Mouse (Mus musculus): ENCODE data around the gene Tmod4.
A peak's percentile ranks its signal among the peaks of the same experiment; 100 is the strongest.
"Not testable (repeated sequence)": the region's sequence is repeated elsewhere in the genome, so short reads cannot be mapped to it uniquely, and the experiment has no call there.

Gene Tmod4

DNA sequence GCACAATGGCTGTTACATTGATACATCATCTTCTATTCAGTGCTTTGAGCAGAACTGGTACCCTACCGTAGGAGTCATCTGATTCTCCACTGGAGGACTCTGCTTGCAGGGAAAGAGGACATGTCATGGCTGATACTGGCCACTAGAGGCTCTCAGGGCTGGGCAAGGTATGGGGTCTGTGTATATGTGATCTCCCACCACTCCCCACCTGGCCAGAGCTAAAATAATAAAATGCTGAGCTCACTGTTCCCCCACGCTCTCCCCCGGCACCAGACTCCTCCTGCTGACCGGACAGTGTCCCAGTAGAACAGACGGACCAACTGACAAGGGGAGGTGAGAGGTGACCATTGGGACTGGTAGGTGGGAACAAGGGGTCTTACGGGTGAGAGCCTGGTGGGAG, at the start of gene Tmod4:
Gene Tmod4, plus strand, starts transcription at position 231 of the 400 bp plus-strand sequence.
- no peak for DNase-seq

DNA sequence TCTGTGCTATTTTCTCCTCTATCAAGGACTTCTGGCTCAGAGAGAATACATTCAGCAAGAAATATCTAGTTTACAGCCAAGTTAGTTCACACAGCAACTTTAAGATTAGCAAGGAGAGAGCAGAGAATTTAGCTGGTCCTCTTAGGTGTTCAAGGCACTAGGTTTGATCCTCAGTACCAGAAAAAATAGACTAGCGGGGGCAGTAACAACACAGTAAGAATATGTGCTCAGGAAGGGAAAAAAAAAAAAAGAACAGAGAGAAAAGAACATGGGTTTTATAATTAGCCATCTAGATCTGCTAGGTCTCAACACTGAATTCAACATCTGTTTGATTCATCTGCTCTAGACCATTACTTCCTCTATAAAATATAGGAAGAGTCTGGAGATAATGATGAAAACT, 36.2 kb upstream of the Tmod4 start:
- DNase-seq: no peak

DNA sequence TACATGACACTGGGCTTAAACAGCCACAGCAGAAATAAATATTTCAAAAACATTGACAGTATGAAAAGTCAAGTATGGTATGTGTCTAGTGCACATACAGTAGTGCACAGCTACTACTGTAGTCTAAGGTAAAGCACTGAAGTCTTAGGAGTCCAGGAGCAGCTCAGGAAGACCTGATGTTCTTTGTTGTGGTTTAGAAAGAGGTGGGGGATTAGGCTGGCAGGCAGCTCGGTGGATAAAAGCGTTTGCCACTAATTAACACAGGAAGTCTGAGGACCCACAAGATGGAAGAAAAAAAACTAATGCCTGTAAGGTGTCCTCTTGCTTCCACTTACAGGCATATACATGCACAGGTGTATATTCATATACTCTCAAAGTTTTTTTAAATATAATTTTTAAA, 23.4 kb upstream of the Tmod4 start:
- no peak for DNase-seq

DNA sequence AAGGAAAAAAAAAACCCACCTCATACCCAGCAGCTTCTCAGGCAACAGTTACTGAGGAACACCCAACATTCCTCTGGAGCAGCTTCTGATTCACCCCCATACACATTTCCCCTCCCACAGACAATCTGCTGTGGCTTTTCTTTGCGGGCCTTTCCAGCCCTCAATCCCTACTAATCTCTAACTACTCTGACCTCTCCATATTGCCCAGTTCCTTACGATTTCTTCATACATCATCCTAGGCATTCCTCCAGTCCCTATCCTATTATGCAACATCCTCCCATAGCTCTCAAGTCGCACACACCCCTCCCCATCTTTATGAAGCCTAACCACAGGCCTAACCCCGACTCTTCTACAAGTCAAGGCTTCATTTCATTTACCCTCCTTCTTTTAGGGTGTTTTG, 19.2 kb upstream of the Tmod4 start:
- DNase-seq: no peak

DNA sequence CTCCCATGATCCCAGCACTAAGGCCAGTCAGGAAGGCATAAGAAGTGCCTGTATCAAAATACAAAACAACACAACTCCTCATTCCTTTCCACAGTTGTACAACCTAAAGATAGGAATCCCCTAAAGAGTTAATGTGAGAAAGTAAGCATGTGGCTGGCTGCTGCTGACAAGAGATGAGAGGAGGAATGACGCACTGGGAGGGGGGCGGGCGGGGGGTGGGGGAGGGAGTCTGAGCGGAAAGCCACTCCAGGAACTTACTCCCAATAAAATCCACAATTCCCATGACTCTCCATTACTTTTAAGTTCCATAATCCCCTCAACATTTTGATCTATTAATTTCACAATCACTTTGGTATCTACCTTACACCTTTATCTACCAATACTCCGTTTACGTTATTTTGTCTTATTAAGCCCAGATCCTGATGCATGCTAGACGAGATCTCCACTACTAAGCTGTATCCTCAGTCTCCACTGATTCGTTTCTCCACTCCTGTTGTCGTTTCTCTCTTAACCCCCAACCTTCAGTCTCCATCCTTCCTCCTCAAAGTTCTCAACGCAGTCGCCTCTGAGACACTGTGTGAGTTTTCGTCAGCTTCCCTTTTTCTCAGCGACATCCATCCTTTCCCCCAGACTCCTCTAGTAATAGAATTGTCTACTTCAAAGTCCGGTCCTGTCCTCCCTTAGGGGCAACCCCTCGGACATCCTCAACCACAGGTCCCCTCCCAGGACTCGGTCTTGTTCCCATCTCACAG, 18.5 kb upstream of the Tmod4 start:
- DNase-seq: no peak

DNA sequence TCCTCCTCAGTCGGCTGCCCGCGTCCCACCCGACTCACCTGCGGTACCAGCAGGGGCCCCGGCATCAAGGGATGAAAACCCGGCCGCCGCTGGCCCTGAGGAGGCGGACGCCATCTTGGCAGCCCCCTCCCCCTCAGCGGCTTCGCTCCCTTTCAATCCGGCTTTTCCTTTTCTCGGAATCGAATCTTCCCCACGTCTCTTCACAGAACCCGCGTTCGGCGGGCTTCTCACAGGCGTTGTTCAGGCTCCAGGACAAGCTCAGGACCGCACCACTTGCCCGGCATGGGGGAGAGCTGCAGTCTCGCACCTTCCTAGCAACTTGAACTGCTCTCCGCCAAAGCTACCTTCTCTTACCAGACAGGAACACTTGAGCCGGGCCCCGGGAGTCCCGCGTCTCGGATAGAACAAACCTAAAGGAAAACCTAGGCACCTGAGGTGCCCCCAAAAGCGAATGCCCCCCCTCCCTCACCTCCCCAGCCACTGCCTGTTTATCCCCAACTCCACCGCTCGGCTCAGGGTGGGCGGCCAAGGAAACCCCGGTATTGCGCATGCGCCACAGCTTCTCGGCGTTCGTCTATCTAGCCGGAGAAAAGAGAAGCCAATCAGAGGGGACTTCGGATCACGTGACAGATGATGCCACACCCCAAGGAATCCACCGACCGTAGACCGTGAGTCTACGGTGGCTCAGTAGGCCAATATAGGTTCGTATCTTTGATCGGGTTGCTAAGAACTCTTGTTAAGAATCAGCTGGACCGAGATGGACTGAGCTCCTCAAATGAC, 17.7 kb upstream of the Tmod4 start, which contains the start of gene Pip5k1a:
Gene Pip5k1a, minus strand, starts transcription at position 593 of the 780 bp plus-strand sequence.
- DNase-seq: peak; percentile 96

DNA sequence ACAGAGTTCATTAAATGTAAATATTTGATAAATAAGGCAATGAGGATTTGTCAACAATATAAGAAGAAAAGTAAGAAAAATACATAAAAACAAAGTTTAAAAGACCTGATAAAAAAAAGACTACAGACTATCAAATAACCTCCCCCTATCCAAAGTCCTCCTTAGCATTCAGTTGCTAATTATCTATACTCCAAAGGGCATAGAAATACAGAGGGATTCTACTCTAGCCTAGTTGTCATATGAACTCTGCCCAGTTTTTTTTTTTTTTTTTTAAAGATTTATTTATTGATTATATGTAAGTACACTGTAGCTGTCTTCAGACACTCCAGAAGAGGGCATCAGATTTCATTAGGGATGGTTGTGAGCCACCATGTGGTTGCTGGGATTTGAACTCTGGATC, 17.0 kb upstream of the Tmod4 start:
- not testable (repeated sequence) for DNase-seq

DNA sequence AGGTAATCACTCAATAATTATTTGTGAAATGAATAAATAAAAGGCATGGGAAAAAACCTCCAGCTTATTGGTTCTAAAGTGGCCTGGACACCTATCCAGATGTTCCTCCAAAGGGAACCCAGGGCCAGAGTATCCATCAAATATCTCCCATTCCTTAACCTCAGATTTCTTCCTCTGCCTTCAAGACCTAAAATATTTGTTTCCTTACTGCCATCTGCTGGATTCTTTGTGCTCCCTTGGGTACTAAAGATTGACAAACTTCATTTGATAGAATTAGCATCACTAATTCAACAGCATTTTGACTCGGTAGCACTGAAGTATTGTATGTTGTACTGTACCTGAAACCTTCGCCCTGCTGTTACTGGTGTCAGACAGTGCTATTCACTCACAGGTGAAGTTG, 16.4 kb upstream of the Tmod4 start:
- no peak for DNase-seq

DNA sequence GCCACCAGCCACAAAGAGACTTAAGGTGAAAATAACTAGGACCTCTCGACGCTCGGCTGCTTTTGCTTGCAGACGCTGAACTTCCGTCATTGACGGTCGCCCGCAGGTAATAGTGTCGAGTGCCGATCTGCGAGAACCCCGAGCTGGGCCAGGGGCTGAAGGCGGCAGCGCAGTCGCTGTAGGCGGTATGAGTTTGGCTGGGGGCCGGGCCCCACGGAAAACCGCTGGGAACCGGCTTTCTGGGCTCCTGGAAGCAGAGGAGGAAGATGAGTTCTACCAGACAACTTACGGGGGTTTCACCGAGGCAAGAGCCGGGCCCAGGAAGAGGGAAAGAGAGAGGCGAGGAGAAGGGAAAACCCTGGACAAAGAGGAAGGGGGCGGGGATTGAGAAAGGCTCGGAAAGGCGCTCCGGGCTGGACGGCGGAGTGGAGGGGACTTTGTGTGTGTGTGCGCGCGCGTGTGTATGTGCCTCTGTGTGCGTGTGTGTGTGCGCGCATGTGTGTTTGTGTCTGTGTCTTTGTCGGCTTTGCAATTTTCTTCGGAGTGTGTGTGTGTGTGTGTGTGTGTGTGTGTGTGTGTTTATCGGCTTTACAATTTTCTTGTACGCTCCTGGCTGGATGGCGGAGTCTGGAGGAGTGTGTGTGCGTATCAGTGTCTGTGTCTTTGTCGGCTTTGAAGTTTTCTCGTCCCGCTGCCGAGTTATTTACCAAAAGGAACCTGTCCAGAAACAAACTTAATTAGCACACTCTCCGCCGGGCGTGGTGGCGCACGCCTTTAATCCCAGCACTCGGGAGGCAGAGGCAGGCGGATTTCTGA, 13.2 kb upstream of the Tmod4 start, which contains the start of gene Vps72:
Gene Vps72, plus strand, starts transcription at position 112 of the 816 bp plus-strand sequence.
- peak; percentile 86 for DNase-seq

DNA sequence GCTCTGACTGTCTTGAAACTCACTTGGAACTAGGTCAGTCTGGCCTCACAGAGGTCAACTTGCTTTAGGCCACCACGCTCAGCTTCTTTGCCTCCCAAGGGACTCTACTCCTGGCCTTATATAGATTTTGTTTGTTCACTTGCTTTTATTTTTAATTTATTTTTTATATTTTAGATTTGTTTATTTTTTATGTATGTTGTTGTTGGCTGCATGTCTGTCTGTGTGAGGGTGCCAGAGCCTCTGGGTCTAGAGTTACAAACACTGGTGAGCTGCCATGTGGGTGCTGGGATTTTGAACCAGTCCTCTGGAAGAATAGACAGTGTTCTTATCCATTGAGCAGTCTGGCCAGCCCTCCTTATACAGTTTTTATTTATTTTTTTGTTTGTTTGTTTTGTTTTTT, 11.5 kb upstream of the Tmod4 start:
- no peak for DNase-seq

DNA sequence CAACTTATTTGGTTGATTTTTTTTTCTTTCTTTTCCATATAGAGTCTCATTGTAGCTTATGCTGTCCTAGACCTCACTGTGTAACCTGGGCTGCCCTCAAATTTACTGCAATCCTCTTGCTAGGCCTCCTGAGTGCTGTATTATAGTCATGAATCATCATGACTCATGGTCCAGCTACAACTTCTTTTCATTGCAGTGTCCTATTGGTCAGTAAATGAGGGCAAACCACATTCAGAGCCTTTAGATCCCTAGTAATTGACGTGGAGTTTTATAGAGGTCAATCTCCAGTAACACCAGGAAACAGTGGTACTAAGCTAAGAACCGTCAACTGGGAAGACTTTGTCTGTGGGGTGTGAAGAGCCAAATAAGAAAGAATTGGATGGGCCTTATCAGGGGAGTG, 6.5 kb upstream of the Tmod4 start:
- no peak for DNase-seq

DNA sequence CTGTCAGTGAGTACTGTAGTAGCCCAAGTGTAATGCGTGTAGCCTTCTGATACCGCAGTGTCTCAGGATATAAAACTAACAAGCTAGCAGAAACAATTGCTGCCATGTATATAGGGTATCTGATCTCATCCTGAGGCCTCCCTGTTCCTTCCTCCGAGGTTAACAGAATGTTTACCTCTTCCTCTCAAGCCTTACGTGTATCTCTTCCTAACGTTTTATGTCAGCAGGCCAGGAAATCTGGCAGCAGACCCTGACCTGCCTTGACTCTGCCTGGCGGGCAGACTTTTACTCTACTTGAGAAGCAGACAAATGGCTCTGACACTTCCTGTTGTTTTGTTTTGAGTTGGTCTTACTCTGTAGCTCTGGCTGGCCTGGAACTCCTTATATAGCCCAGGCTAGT, 2.7 kb upstream of the Tmod4 start:
- no peak for DNase-seq

DNA sequence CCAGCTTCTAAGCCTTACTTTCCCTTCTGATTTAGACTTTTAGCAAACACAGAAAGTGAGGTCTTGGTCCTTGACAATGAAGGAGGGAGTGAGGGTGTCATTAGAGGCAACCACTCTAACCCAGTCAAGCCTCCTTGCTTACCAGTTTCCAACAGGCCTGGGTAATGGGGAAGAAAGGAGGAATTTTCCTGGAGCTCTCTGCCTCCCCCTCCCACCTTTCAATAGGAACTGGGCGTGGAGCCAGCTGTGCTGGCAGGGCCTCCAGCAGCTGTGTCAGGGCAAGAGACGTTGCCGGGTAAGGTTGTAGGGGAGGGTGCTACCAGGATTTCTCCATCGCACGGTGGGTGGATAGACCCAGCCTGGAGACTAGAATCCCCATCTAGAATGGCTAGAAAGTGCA, 696 bp downstream of the Tmod4 start:
- DNase-seq: peak; percentile 75

DNA sequence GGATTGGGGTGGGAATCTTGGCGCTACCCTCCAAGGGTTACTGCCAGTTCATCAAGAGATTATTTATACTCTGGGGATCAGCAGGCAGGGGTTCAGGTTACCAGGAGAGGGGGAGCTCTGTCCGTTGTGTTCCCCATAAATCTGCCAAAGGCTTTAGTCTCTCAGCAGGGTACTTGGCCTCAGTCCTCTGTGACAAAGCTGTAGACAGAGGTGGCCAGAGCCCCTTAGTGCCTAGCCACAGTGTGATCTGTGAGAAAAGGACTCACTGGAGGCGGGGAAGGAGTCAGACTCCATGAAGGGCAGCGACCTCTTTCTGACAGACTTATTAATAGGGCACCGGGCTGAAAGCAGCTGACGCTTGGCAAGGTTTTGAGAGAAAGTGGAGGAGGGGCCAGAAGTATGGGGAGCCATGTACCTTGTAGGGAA, 5.0 kb downstream of the Tmod4 start:
- DNase-seq: no peak

DNA sequence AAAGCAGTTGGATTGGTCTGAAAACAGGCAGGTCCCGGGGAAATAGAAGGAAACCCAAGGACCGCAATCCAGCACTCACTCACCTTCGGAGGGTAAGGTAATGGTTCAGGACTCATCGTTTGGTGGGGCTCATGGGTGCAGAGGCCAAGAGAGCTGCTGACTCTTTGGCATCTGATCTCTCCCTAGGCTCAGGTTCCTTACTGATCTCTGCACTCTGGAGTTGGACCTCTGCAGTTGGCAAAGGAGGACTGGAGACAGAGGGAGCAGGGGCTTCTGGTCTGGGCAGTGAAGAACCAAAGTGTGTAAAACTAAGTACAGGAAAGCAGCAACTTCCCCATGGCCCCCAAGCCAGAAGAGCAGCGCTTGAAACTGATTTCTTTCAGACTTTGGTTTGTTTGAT, 5.8 kb downstream of the Tmod4 start:
- DNase-seq: no peak

DNA sequence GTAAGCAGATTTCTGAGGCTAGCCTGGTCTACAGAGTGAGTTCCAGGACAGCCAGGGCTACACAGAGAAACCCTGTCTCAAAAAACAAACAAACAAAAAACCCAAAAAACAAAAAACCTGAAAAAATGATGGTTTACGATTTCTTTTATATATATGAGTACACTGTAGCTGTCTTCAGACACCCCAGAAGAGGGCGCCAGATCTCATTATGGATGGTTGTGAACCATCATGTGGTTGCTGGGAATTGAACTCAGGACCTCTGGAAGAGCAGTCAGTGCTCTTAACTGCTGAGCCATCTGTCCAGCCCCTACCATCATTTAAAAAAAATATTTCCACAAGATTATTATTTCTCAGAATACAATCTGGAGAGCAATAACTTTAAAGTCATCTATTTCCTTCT, 8.1 kb downstream of the Tmod4 start:
- not testable (repeated sequence) for DNase-seq

DNA sequence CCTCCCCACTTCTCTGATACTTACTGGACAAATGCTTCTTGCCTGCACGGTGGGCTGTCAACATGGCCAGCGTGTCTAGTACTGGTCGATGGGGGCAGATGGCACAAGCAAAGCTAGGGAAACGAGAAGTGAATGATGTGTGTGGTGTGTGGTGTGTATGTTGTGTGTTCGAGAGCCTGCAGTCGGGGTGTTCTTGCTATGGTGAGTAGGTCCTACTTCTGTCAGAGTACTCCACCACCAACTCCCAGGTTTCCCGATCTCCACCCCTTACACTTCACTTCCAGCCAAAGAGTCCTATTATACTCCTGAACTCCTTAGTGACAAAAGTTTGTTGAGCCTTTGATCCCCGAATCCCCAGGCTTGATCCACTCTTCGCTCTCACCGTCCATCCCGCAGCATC, 8.9 kb downstream of the Tmod4 start:
- no peak for DNase-seq

DNA sequence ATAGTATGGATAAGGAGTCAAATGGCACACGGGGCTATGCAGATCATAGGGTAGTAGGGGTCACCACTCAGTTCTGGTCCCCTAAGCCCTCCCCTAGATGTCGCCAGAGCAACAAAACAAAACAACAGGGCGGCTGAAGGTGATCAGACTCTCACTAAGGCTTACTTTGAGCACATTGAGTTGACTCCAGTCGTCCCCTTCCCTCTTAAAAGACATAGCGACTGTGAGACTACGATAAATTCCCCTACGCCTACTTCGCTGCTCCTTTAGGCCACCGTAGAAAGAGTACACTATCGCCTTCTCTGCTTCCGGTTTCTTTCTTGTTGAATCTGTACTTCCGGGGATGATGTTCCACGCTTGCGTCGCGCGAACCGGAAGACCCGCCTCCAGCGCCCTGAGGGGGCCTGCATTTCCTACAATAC, 9.4 kb downstream of the Tmod4 start, which contains the start of the genes Scnm1 and Lysmd1:
Gene Scnm1, minus strand, starts transcription at position 332 of the 422 bp plus-strand sequence.
Gene Lysmd1, plus strand, starts transcription at position 409 of the 422 bp plus-strand sequence.
- DNase-seq: peak; percentile 88

DNA sequence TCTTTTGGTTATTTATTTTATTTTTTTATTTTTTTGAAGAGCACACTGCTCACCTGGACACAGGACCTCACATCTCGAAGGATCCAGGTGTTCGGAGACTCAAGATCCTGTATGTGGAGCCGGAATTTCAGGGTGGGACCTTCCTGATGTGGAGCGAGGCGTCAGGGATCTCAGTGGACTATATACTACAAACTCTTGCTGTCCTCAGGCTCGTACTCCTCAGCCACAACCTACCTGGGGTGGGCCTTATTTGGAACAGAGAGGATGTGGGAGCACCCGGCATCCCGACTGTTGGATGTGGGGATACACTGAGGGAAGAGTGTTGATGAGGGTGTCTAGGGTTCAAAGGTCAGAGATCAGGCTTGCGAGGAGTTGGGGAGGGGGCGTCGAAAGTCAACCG, 9.9 kb downstream of the Tmod4 start:
- DNase-seq: not testable (repeated sequence)

DNA sequence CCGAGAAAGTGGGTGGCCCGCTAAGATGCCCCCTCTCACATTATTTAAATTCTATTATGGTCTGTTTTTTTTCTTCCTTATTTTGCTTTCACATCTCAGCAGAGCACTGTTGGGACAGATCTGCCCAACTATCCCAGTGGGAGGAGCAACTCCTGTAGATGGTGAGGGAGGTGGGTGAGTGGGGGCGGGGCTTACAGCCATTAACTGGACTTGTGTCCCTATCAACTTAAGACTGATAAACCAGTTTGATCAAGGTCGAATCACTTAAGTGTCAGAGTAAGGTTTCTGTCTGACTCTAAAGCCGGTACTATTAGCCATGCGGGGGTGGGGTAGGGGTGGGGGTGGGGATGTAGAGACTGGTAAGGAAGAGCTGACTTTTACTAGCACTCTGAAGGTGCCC, 10.7 kb downstream of the Tmod4 start:
- DNase-seq: peak; percentile 74

DNA sequence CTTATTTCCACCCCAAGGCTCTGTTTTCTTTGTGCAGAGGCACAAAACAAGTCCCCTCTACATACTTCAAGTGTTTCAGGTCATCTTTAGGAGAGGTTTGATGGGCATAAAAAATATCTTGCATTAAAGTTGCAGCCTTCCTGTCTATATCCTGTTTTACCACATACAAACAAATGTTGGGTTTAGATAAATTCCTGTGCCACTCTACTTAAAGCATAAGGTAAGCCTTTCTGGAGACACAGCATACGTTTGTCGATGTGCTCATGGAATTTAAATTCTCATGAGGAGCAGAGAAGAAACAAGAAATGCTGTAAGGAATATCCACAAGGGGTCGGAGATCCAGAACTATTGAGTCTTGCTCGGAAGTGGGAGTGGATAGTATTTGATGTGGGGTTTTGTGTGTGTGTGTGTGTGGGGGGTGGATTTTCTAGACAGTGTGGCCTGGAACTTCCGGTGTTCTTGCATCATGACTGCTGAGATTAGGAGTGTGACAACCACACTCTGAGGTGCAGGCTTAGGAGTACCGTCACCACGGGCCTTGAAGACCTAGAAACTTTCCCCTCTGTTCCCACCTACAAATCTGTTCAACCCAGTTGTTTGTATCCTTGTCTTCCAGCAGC, 11.3 kb downstream of the Tmod4 start:
- no peak for DNase-seq

DNA sequence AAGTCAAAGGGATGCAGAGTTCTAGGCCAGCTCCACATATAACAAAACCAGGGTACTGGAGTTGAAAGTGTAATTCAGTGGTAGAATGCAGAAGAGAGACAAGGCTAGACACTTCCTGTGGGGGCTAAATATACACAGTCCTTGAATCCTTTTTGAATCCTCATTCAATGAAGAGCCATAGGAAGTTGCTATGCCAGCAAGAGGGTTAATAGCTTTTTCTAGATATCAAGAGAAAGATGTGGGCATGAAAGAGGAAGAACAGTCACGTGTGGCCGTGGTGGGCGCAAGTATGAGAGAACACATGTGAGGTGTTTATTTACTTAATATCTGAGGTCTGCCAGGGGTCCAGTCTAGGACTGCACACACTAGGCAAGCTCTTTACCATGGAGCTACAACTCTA, 12.1 kb downstream of the Tmod4 start:
- DNase-seq: no peak

Data from lung, postnatal 14 days (tissue).